Mouse (Mus musculus): ENCODE results near the gene Herc1.

Herc1 gene

GRCm38 (mm10) chr9:66521595-66521994, 171.3 kb downstream of the Herc1 start:
- no peak for DNase-seq (ENCODE audit: low read depth)

- no peak for DNase-seq (ENCODE audit: low read depth)
These were observed 192.5 kb downstream of the Herc1 start for GRCm38 (mm10) chr9:66542785-66543184.
